Mouse (Mus musculus): ENCODE results near the gene Slc34a3. TPM values are rescaled to one million over a fixed set of nuclear protein-coding genes. Genes with fewer than 3 reads are reported as not detected.

Slc34a3 gene
- polyA plus RNA-seq, 1 experiment, result 0.52 TPM

DNA sequence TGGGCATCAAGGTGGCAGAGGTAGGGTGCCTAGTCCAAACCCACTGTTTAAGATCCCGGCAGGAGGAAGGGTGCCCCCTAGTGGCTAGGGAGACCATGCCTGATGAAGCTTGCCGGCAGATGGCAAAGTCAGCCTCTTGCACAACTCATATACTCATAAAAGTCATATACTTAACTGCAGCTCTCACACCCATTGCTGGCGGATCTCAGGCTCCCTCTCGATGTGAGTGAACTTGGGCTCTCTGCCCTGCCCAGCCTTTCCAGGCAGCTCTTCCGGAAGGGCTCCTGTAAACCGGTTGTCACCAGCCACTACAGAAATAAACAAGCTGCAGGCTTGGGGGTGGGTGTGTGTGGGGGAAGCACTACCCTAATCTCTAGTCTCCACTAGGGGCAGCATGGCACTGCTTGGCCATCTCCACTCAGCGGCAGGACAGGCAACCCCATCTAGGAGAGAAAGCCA lies 5.7 kb downstream of the Slc34a3 start:
- 1% methylated on average over 7 of the region's 7 CpGs for WGBS
- DNase-seq (ENCODE audit: low read depth, low spot score), result peak; percentile 97

DNA sequence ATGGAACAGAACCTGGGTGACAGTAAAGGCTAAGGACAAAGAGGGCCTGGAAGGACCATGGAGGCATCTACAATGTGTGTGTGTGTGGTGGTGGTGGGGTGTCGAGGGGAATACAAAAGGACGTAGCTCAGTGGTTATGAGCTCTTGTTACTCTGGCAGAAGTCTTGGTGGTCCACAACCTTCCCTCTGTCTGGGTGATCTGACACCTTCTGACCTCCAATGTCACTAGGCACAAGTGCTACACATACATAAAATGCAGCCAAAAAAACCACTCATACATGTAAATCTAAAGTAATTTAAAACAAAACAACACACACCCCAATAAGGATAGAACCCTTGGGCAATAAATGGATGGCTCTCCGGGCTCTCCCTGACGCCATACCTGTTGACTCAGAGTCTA lies 6.8 kb downstream of the Slc34a3 start:
- 68% methylated on average over 4 of the region's 4 CpGs for WGBS
- no peak for DNase-seq (ENCODE audit: low read depth, low spot score)

- 47% methylated on average over 5 of the region's 5 CpGs for WGBS
- DNase-seq (ENCODE audit: low read depth, low spot score), result no peak
Measured at GRCm38 (mm10) chr2:25226864-25227263, 7.3 kb downstream of the Slc34a3 start.

DNA sequence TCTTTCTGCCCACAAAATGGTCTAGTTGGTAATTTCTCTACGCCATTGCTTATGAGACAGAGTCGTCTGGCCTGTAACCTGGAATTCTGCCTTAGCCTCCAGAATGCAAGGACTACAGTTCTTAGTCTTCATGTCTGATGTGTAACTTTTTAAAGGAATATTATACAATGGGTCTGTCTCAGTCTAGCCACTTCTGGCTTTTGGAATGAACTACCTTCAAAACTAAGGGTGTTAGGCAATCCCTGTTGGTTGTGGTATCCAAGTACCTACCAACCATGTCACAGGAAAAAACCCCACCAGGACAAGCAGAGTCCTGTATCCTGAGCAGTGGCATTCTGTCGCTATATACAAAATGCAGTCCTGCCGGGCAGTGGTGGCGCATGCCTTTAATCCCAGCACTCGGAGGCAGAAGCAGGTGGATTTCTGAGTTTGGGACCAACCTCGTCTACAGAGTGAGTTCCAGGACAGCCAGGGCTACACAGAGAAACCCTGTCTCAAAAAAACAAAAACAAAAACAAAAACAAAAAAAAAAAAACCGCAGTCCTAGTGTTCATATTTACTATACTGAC lies 8.3 kb downstream of the Slc34a3 start:
- 60% methylated on average over 8 of the region's 8 CpGs for WGBS
- DNase-seq (ENCODE audit: low read depth, low spot score), result no peak

- DNase-seq (ENCODE audit: low read depth, low spot score), result peak; percentile 96
- 1% methylated on average over 41 of the region's 41 CpGs for WGBS
Measured at GRCm38 (mm10) chr2:25224766-25225752, 9.1 kb downstream of the Slc34a3 start.

GRCm38 (mm10) chr2:25224492-25224765 lies 9.7 kb downstream of the Slc34a3 start, which contains the start of gene Tubb4b:
Gene Tubb4b, minus strand, starts transcription at chr2:25224702.
- no peak for DNase-seq (ENCODE audit: low read depth, low spot score)
- under 1% methylated on average over 17 of the region's 17 CpGs for WGBS

- no peak for DNase-seq (ENCODE audit: low read depth, low spot score)
- WGBS, result under 1% methylated on average over 53 of the region's 53 CpGs
Measured at GRCm38 (mm10) chr2:25223681-25224491, 10.3 kb downstream of the Slc34a3 start.

GRCm38 (mm10) chr2:25221331-25221772 lies 12.8 kb downstream of the Slc34a3 start:
- 65% methylated on average over 5 of the region's 5 CpGs for WGBS
- no peak for DNase-seq (ENCODE audit: low read depth, low spot score)

DNA sequence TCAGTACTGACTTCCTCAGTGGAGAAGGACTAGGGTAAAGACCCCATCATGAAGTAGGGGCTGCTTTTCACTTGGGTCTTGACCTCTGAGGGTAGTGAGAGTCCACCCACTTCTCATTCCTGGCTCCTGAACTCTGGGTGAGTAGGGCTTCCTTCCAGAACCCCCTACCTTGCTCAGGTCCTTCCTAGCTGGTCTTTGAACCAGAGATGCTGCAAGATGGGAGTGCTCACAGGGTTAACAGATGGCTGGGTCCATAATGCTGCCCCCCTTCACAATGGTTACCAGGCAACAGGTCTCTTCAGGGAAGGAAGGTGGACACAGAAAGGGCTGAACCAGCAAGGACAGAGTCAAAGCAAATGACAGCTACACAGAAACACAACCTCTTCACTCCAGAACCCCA lies 15.7 kb downstream of the Slc34a3 start, which contains the start of gene Fam166a:
Gene Fam166a (plus strand): TSS at position 301 of the 400 bp plus-strand sequence.
- no peak for DNase-seq (ENCODE audit: low read depth, low spot score)

DNA sequence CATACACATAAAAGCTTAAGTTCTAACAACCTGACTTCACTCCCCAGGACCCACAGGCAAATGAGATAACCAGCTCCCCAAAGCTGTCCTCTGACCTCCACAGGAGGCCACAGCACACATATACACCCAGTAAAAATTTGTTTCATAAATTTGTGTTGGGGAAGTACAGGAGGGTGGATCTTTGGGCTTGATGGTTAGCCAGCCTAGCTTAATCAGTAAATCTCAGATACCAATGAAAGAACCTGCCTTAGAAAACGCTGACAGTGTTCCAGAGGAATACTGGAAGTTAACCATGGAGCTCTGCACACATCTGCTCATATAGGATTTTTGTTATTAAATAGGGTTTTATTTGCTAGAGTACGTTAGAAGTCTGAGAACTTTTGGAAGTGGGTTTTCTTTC lies 16.5 kb downstream of the Slc34a3 start:
- WGBS, result 67% methylated on average over 2 of the region's 2 CpGs
- no peak for DNase-seq (ENCODE audit: low read depth, low spot score)

- WGBS, result 37% methylated on average over 3 of the region's 3 CpGs
- no peak for DNase-seq (ENCODE audit: low read depth, low spot score)
Measured at GRCm38 (mm10) chr2:25214444-25214843, 19.7 kb downstream of the Slc34a3 start, which contains the start of gene Stpg3. Gene Stpg3, minus strand, starts transcription at chr2:25214637.

DNA sequence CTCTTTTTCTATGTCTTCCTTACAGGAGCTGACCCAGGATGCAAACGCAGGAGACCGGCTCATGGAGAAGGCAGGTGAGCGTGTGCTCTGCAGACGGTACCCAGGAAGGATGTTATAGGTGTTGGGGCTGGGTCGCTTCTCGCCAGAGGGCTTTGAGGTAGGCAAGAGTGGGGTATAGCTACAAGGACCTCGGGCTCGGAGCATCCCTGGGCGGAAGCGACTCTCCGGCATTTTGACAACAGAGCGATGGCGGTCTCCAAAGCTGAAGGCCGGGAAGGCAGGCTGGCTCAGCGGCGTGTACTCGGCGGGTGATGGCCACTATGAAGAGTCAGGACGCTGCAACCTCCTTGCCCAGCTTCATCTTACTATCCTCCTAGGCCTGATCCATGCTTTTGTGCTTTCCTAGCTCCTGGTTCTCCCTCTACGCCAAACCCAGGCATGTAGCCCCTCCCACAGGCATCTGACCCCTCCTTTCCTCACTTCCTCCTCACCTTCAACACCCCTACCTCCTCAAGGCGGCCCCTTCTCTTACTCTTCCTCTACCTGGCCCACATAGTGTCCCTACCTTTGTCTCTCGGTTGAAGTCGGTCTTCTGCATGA lies 20.8 kb downstream of the Slc34a3 start:
- DNase-seq (ENCODE audit: low read depth, low spot score), result no peak
- 76% methylated on average over 23 of the region's 23 CpGs for WGBS

DNA sequence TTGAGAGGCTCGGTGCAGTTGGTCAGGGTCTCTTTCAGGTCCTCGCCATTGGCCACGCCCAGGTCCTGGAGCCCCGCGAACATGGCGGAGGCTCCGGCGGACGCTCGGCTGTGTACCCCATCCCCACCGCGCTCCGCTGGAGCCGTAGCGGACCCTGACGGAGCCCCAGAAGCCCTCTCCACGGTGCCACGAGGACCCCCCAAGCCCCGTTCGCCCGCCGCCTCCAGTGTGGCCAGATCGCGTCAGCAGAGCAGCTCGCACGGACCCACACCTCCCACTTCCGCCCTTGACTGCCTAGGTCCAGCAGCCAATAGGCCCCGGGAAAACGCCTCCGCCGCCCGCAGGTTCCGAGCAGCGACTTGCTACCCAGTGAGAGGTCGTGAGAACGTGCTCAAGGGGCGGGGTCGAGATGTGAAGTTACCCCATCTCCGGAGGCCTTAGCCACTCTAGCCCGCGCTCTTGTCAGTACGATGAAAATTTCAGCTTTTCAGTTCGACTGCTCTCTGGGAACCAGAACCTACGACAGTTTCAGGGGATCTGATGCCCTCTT lies 23.0 kb downstream of the Slc34a3 start, which contains the start of gene Nelfb:
Gene Nelfb (minus strand): TSS at position 369 of the 550 bp plus-strand sequence.
- no peak for DNase-seq (ENCODE audit: low read depth, low spot score)
- WGBS, result under 1% methylated on average over 44 of the region's 44 CpGs

DNA sequence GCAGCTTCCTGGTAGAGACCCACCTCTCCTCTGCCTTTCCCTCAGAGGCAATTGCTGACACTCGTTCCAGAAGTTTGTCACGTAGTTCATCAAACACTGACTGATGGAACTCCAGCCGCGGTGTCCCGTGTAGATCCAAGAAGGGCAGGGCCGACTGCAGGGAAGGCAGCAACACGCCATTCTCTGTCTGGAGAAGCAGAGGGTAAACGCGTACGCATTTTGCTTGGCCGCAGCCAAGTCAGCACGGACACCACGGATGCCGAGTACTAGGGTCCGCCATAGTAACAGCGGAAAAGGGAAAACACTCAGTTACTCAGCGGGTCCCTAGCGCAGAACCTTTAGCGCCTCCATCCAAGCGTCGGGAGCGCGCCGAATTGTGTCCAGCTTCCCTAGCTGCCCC lies 23.5 kb downstream of the Slc34a3 start:
- WGBS, result under 1% methylated on average over 24 of the region's 24 CpGs
- DNase-seq (ENCODE audit: low read depth, low spot score), result no peak

DNA sequence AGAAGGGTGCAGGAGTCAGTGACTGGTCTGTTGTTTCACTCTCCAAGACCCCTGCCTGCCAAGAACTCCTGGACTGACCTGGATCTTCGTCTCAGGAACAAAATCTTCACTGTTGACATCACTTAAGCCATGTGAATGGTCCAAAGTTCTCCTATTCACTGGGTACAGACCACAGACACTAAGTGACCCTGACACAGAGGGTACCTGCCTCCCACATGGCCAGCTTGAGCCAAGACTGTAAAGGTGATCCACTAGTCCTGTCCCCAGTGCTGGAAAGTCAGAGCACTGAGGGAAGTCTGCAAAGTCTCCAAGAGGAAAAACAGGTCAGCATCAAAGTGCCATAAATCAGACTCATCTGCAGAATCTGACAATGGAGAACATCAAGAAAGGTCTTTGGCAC lies 26.6 kb downstream of the Slc34a3 start:
- DNase-seq (ENCODE audit: low read depth, low spot score), result no peak
- WGBS, result 57% methylated on average over 1 of the region's 1 CpGs

GRCm38 (mm10) chr2:25203631-25204214 lies 30.4 kb downstream of the Slc34a3 start:
- no peak for DNase-seq (ENCODE audit: low read depth, low spot score)
- WGBS, result 59% methylated on average over 4 of the region's 4 CpGs

- 92% methylated on average over 2 of the region's 2 CpGs for WGBS
- DNase-seq (ENCODE audit: low read depth, low spot score), result no peak
Measured at GRCm38 (mm10) chr2:25200631-25201030, 33.5 kb downstream of the Slc34a3 start.

- DNase-seq (ENCODE audit: low read depth, low spot score), result no peak
Measured at GRCm38 (mm10) chr2:25197946-25198345, 36.2 kb downstream of the Slc34a3 start.

DNA sequence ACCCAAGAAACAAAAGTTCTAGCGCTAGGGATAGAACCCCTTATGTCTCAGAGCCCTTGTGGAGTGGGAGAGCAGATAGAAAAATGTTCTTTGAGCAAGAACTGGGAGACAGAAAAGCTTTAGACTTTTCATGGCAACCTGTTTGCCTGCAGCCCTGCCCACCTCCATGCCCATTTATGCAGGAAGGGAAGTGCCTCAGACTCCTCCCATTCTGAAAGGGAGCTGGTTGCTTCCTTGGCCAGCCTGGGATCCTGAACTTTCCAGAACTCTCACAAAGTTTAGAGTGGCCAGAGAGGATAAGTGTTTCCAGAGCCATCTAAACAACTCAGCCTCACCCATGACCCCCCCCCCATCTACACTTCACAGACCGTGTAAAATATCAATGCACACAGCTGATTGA lies 37.0 kb downstream of the Slc34a3 start:
- WGBS, result 16% methylated on average over 2 of the region's 2 CpGs
- DNase-seq (ENCODE audit: low read depth, low spot score), result no peak

All from large intestine, adult 2 months (tissue).